Mouse (Mus musculus) ES-E14 (cell line): ENCODE results near the gene Ppp2r3a.

Experiments
- CHD2 ChIP-seq: IDR thresholded peaks from 2 replicates; pipeline ENCODE4 v1.6.1; 2014; ENCODE audit warnings: mild to moderate bottlenecking, low read depth, low read length, inconsistent platforms
- HCFC1 ChIP-seq: IDR thresholded peaks from 2 replicates; pipeline ENCODE4 v1.6.1; 2012; ENCODE audit warnings: low read length, inconsistent platforms, borderline replicate concordance; ENCODE audit not compliant: insufficient read depth
- MAFK ChIP-seq: IDR thresholded peaks from 2 replicates; pipeline ENCODE4 v1.6.1; 2014; ENCODE audit warnings: mild to moderate bottlenecking, low read depth, low read length, inconsistent platforms; ENCODE audit not compliant: insufficient read depth
- ZC3H11A ChIP-seq: IDR thresholded peaks from 2 replicates; pipeline ENCODE4 v1.6.1; 2012; ENCODE audit warnings: low read depth, mild to moderate bottlenecking, inconsistent platforms, low read length, borderline replicate concordance

DNA sequence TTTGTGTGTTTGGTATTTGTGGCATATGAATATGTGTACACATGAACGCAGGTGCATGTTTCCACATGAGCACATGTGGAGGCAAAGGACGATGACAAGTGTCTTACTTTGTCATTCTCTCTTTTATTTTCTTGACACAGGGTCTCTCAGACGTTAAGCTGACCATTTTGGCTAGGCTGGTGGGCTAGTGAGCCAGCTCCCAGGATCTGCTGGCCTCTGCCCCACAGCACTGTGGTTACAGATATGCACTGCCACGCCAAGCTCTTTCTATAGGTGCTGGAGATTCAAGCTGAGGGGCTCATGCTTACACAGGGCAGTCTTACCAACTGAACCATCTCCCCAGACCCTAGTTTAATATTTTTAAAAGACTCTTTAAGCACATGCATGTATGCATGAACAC lies 45.1 kb downstream of the Ppp2r3a start:
- TF ChIP-seq ZC3H11A (no peak), HCFC1 (no peak), CHD2 (no peak), MAFK (no peak)
